Mouse (Mus musculus) testis, postnatal 10 days (tissue): ENCODE data around the gene Fam168a.

ENCODE experiments used
- DNase-seq: peaks from one replicate; pipeline ENCODE4 v3.0.0; 2021; ENCODE audit warnings: low spot score

Fam168a gene

DNA sequence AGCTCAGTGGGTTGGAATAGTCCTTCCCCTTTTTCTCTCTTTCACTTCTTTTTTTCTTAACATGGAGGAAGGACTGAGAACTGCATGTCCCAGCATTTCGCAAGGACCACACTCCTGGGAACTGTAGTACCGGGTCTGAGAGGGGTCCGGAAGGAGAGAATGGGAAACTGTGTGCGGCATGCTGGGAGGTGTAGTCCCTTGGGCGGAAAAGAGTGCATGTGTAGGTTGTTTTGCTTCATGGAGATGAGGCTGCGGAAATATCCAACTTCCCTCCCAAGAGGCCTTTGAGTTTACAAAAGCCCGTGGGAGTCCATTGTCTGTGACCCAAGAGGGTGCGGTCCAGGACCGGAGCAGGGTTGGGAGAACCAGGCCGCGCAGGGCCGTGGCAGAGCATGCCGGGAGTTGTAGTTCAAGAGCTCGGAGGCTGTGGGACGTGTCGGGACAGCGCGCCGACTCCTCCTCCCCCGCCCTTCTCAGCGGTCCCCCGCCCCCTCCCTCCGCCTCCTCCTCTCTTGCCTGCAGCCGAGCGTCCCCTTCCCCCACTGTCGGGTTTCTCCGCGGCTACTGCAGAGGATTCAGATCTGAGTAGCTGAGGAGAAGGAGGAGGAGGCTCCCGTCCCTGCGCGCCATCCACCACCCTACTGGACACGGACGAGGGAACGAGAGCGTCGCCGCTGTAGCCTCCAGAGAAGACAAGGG, at the start of gene Fam168a:
Gene Fam168a (plus strand): TSS at position 493 of the 699 bp plus-strand sequence.
- peak; percentile 96 for DNase-seq

DNA sequence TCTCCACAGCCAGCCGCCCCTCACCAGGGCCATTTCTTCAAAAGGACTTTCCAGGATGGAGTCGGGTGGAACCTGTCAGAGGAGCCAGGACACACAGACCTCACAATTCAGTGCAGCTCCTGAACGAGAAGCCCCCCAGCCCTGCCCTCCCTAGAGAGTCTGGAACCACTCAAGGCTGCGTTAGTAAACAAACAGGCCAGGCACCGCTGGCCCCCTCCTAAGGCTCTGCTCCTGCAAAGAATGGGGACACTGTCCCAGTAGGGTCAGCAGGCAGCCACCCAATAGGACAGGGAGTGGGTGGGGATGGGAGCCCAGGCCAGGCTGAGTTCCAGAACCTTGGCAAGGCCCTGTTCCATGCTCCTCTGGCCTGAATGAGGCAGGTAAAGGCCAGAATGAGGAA, 49.7 kb upstream of the Fam168a start:
- DNase-seq, result no peak

DNA sequence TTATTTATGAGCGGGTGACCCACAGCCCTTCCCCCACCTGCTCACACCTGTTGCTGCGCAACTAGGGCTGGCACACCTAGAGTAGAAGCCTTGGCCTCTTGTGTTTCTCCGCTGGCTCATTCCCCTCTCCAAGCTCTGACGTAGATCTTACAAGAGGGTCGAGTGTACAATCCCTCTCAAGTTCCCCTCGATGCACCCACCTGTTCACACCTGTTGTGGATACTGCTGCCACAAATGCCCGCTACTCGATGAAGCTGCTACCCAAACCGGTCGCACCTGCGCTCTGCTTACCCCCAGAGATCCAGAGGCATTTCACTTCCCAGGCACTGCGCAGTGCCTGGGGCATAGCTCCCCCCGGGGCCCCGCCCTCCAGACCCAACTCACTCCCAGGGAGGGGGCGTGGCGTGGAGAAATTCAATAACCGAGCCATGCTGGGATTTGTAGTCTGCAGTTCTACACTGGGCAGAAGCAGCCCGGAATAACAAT, 48.3 kb upstream of the Fam168a start:
- DNase-seq, result peak; percentile 70

DNA sequence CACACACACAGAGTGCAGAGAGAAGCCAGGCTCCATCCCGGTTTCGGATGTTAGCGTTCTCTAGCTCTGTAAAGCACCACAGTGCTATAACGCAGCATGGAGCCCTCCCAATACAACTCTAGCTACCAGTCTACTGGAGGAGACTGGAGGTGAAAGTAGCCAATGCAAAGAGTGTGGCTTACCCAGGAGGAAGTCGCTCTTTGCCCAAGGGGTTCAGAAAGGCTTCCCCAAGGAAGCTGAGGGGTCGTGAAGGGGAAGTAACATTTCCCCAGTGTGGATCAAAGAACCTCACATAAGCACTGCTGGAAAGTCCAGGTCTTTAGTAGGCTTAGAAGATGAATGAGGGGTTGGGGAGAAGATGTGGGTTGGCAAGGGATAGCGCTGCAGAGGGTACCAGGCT, 45.2 kb upstream of the Fam168a start:
- no peak for DNase-seq

DNA sequence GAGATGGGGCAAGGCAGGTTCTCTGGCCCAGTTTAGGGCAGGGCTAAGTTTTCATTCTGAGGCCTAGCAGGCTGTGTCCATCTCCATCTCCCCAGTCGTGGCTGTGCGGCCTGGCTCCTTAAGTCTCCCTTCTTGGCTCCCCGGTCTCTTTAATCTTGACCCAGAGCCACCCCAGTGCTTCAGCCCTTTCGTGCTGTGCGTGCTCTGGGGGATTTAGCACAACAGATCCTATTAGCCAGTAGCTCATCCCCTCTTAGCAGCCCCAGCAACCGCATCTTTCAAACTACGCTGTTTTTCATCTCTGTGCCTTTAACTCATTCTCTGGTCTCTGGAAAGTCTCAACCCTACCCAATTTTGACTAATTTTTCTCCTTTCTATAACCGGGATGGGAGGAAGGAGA, 44.2 kb upstream of the Fam168a start, which contains the start of gene Plekhb1:
Gene Plekhb1 (minus strand): TSS at position 184 of the 400 bp plus-strand sequence.
- DNase-seq, result no peak

DNA sequence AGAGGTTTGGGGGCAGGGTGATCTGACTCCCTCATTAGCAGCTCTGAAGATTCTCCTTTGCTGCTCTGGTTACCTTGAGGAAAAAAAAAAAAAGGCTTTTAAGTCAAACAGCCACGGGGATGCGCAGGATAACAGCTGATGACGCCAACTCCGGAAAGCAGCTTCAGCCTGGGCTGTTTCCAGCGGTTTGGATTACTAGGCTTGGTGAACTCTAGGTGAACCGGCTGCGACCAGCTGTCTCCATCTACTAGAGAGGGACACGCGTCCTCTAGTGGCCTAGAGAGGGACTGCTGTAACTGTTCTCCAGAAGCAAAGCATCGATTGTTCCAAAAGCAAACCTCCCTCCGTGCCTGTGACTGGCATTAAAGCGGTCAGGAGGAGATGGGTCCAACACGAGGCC, 43.2 kb upstream of the Fam168a start:
- DNase-seq, result peak; percentile 94

DNA sequence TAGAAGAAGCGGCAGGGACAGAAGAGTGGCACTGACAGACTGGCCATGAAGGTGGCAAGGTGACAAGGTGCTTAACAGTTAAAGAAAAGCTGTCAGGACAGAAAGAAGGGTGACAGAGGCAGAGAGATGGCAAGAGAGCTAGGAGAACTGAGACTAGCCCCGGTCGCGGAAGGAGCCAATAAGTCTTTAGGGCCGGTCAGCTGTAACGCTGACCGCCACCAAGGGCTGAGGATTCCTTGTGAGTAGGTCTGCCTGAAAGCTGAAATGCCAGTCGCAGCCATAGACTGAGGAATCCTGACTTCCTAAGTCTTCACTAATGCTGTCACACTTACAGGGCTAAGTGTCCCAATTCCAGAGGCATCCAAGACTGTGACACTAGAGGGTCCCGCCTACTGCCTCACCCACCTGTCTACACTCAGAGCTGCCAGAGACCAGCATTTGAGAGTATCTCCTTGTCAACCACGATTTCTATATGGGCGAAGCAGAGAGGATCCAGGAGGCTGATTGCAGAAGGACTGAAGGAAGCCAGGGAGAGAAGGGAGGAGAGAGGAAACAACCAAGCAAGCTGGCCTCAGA, 42.6 kb upstream of the Fam168a start:
- DNase-seq, result no peak

DNA sequence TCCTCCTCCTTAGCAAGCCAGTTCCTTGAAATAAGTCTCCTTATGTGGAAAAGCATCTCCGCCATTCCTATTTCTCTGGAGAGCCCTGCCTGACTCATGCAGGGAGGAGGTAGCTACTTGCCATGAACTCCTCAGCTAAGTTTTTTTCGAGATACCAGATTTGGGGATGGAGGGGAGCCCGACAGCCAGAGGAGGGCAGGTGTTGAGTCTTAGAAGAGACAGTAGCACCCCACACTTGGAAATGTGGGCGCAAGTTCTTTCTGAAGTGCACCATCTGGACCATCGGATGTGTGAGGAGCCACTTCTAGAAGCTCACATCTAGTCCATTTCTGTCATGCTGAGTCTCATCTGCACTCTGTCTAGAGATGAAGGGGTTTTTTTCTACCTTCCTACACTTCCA, 35.8 kb upstream of the Fam168a start:
- no peak for DNase-seq

DNA sequence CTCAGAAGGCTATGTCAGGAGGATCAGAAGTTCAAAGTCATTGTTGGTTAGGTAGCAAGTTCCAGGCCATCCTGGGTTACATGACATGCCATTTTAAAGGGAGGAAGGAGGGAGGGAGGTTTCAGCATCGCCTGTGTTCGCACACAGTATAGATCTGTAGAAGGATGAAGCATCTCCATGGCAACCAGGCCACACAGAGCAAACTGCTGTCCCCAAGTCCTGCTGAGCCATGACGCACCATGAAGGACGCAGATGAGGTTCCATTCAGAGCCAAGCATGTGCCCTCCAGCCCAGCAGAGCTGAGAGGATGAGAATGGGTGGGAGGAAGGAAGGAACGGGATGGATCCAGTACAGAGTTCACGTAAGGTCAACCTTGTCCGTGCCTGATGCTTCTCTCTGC, 33.0 kb upstream of the Fam168a start:
- DNase-seq, result no peak

DNA sequence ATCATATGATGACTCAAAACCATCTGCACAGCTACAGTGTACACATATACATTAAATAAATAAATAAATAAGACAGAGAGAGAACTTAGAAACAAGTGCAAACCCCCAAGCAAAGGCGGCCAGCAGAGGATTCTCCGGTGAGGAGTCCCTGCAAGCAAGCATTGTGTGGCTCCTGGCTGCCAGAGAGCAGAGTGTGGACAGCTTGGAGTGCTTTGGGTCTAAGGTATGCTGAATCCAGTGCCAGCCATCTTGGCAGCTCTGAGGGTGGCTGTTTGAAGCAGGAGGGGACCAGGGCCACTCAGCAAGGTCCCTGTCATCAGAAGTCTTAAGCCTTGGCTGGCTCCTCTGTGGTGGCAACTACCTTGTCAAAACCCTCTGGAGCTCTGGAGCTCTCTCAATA, 31.5 kb upstream of the Fam168a start:
- DNase-seq, result no peak

DNA sequence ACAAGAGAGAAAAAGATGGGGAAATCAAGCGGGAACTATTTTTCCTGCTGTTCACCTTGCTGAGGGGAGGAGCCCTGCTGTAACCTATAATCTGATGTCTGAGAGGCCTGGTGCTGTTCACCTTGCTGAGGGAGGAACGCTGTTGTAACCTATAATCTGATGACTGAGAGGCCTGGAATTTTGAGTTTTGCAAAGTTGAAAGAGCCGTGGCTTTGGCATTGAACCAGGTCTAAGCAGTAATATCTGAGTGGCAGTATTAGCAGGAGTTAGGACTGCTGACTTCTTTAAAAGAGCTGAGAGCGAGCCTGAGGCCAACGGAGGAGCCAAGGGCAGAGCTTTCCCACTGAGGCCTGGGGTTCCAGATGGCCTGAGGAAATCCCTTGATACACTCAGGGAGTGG, 28.4 kb upstream of the Fam168a start:
- DNase-seq, result no peak

DNA sequence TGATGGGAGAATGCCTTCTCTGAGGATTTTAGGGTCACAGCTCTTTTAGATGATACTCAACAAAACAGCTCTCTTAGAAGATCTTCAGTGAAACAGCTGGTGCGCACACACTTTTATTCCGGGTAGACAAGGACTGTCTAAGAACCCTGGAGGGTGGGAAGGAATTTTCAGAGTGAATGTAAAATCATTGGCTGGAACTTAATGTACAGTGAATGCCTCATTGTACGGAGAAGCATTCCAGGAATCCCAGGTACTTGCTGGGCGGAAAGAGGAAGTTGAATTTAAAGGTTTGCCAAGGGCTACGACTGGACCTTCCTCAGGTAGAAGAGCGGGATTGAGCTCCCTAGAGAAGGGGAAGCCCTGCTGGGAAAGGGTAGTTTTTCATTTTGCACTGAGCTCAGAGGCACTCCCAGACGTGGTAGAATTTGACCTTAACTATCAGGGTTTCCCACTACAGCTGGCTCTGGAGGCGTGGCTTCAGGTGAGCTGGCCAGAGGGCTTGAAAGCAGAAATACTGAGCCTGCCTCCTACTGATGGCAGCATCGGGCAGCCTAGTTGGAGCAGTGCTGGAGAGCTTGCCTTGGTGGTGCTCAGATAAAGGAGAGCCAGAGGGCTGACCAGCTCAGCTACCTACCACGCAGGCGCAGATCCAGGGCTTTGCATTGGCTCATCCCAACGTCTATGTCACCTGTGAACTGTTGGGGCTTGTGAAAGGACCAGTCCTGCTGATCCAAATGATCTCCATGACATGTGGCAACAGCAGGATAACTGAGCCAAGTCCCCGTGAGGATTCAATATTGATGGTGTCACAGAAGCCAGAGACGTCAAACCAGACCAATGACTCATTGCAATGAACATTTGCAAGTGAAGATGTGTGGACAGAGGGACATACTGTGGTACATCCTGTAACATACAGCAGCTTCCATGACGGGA, 27.2 kb upstream of the Fam168a start:
- DNase-seq, result no peak

DNA sequence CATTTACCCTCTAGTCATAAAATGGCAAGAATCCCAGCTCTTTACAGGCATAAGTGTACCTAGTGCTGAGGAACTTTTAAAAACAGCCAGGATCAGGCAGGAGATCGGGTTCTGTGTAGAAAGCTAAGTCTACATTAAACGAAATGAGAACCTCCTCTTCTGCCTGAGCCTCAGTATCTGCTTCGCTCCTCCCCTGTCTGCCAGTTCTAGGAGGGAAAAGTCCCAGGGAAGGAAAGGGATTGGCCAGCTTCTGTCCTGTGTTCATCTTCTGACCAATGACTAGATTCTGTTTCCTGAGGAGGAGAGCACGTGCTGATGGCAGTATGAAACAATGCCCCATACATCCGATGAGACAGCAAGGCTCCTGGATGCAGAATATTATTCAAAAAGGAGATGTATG, 25.3 kb upstream of the Fam168a start:
- DNase-seq, result no peak

DNA sequence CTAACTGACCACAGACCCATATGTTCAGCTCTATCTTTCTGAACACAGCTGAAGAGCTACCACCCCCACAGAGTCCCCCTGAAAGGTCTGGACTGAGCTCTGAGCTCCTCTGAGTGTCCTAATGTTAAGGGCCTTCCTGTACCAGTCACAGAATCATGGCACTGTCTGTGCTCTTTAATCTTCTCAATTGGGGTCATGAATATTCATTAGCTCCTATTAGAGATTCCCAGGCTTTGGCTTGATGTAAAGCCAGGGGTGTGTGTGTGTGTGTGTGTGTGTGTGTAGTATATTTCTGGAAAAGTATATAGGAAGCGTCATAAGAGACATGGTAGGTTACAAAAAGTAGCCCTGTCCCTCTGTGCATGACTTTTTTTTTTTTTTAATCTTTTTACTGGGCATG, 23.2 kb upstream of the Fam168a start:
- DNase-seq, result no peak

DNA sequence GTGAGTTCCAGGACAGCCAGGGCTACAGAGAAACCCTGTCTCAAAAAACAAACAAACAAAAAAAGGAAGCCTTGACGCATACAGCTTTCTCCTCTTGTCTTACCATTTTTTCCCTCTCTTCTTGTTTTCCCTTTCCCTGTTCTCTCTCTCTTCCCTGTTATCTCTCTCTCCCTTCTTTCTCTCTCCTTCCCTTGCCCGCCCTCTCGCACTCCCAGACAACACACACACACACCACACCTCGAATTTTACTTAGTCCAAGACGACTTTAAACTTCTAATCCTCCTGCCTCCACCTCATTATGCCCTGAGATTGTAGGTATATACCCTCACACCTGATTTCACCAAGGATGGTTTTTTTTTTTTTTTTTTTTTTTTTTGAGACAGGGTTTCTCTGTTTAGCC, 22.4 kb upstream of the Fam168a start:
- DNase-seq, result no peak

DNA sequence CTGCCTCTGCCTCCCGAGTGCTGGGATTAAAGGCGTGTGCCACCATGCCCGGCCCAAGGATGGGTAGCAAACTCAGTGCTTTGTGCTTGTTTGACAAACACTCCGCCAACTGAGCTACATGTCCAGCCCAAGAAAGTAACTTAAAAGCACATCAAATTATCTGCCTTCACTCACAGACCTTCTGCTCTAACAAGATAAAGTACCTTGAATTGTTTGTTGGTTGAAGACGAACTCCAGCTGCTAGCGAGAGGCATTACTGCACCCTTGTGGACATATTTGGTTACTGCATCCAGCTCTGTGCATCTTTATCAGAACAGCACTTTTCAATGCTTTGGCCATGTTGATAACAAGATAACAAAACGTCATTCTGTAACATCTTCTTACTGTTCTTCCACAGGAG, 21.9 kb upstream of the Fam168a start:
- DNase-seq, result peak; percentile 70

DNA sequence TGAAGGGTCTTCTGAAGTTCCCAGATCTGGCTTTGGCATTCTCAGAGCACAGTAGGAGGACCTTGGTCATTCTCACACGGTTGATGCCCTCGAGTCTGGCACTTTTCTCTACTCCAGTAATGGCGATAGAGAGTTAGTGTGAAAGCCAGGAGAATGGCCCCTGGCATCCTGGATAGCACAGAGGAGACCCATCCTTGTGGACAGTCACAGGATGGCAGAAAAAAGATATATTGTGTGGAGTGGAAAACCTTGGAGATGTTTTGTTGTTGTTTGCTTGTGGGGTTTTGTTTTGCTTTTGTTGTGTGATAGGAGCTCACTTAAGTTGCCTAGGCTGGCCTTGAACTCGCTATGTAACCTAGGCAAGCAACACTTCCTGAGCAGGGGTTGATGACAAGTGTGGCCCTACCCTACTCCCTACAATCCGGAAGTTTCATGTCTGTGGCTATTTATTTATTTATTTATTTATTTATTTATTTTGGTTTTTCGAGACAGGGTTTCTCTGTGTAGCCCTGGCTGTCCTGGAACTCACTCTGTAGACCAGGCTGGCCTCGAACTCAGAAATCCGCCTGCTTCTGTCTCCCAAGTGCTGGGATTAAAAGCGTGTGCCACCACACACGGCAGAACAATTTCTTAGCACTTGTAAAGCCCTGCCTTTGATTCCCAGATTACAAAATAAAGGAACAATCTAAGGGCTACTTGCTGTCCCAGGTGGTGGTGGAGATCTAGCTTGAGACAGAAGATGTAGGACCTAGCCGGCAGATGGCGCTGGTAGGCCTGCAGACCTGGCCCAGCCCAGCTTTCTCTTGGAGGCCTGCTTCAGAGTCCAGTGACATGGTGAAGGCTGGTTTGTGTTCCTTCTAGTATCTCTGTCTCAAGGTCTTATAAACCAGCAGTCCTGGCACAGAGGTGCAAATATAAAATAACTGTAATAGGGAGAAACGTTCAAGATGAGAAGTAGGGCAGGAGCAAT, 21.1 kb upstream of the Fam168a start:
- DNase-seq, result peak; percentile 90

DNA sequence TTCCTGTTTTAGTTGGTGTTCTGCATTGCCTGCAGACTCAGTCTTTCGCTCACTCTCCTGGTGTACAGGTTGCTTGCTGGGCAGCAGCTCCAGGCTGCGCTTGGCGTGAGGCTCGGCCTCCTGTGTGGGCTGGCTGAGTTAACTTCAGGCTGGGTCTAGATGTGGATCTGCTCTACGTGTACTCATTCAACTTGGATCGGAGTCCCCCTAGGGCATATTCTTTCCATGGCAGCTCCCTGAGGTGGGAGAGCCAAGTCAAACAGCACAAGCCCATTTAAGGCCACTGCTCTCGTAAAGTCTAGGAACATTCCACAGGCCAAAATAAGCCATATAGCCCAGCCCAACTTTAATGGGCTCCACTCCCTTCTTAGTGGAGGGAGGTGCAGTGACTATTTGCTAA, 18.0 kb upstream of the Fam168a start:
- no peak for DNase-seq

DNA sequence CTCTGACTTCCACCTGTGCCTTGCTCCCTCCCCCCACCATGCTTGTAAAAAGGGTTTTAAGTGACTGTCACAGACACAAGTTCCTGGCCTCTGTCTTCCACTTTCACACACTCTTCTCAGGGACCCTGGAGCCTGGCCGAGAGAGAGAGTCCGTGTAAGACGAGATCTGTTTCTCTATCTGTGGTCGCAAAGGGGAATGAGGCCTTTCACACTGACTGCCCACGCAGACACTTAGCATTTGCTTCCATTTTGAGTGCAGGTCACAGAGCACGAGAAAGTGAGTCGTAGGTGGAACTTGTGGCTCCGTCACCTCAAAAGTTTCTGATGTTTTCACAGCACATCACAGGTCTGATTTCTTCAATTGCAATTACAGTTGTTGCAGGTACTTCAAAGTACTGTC, 13.2 kb upstream of the Fam168a start:
- no peak for DNase-seq

DNA sequence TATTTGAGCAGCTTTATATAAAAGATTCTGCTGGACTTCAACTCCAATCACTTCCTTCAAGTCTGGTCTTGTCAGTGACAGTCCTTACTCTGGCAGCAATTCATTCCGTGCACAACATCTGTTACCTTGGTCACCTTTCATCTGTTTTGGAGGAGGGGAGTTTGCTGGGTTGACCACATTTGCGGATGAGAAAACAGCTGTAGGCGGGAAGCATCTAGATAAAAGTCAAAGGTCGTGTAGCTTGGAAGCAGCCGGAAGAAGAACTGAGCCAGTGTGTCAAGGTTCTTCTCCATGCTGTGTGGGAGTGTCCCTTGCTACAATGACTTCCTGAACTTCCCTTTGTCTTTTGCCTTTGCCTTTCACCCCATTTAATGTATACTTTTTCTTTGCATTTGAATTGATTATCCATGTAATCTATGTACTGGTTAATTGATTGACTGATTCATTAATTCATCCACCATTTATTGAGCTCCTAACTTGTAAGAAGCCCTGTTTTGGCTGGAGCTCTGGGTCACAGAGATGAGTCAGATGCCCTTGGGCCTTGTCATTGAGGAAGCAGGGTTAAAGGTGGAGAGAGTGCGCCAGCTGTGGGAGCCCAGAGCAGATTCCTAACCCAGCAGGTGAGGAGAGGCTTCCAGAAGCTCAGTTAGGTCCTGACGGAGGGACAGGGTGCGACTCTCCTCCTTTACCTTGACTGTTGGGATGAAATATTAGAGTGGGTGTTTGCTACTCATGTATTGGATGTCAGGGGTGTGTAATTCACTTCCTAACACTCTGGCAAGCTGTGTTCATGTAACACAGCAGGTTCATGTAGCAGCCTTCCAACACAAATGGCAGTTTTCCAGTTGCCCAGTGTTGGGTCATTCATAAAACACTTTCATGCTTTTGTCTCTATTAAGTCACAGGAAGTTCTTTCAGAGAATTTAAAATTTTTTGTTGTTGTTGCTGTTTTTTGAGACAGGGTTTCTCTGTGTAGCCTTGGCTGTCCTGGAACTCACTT, 6.4 kb upstream of the Fam168a start:
- no peak for DNase-seq
